In the genomic region with DNA sequence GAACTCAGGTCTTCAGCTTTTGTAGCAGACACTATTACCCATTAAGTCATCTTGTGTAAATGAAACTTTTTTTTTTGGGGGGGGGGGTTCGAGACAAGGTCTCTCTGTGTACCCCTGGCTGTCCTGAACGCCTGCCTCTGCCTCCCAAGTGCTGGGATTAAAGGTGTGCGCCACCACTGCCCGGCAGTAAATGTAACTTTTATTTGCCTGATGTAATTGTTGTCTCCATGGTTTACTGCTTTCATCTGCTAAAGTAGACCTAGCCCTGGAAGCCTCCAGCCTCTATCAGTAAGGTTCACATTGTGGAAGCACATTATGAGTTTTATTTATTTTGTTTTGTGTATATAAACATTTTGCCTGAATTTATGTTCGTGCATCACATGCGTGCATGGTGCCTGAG, we compare ENCODE assay signal across 1 mouse cellular context.
TF ChIP-seq lines count a peak whose summit lies in the region.

No protein-coding gene starts in this region.

TF ChIP-seq in MEL, 35 proteins besides CTCF, POLR2A, EP300 and RAD21 (continued from another document):
- TF ChIP-seq TBP (IDR thresholded peaks at IDR 0.05; ENCODE audit: low read depth, low read length) (no peak), MYB (IDR thresholded peaks at IDR 0.05; ENCODE audit: low read depth, low read length) (no peak), CHD2 (IDR thresholded peaks at IDR 0.05; ENCODE audit: low read length) (no peak), SMC3 (IDR thresholded peaks at IDR 0.05; ENCODE audit: low read depth, low read length) (no peak), SIN3A (IDR thresholded peaks at IDR 0.05; ENCODE audit: low read length) (no peak), UBTF (IDR thresholded peaks at IDR 0.05; ENCODE audit: borderline replicate concordance, insufficient read depth, low read depth, low read length) (no peak), NELFE (IDR thresholded peaks at IDR 0.05; ENCODE audit: low read depth, low read length) (no peak)
TF ChIP-seq in MEL: peak in this region for 0.
